Mouse (Mus musculus) left cerebral cortex, adult 8-10 months (tissue): ENCODE results near the gene Cdc7. TPM values are rescaled to one million over a fixed set of nuclear protein-coding genes. Genes with fewer than 3 reads are reported as not detected.

ENCODE experiments used
- DNase-seq, 2 experiments: peaks; one replicate each; pipeline ENCODE4 v3.0.0; 2022; ENCODE audit warnings: low spot score in 2 of 2
- total RNA-seq, 4 experiments: library from RNA; stranded (reverse); gene quantifications; 2 replicates each; pipeline ENCODE4 v1.2.4; 2022

The Cdc7 gene
- total RNA-seq, 4 experiments from 2014 or later: 7.0 to 11.8 (median 9.2) TPM

- DNase-seq: no peak
Observed at GRCm38 (mm10) chr5:106991300-106991929, 27.3 kb downstream of the Cdc7 start.

- no peak for DNase-seq
Observed at GRCm38 (mm10) chr5:106994716-106995115, 30.6 kb downstream of the Cdc7 start.

- DNase-seq: peak in 1 of 2 experiments; percentile 18
Observed at GRCm38 (mm10) chr5:106995886-106996538, 31.9 kb downstream of the Cdc7 start.

- no peak for DNase-seq
Observed at GRCm38 (mm10) chr5:106996539-106997244, 32.6 kb downstream of the Cdc7 start.

GRCm38 (mm10) chr5:107001396-107002090 is 37.4 kb downstream of the Cdc7 start:
- DNase-seq: no peak

DNA sequence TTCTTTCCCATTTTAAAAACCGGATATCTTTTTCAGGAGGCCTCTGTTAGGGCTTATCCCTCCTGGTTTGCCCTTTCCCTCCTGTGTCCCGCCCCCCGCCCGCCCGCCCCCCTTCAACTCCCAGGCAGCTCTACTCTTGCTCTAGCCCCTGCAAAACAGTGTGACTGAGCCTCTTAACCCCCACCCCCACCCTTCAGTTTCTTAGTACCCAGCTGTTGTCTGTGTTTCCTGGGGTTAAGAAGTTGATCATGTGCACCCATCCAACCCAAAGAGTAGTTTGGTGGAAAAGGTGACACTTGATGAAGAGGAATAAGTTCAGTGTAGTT is 37.9 kb downstream of the Cdc7 start:
- DNase-seq: no peak

GRCm38 (mm10) chr5:107009721-107010120 is 45.6 kb downstream of the Cdc7 start:
- no peak for DNase-seq

DNA sequence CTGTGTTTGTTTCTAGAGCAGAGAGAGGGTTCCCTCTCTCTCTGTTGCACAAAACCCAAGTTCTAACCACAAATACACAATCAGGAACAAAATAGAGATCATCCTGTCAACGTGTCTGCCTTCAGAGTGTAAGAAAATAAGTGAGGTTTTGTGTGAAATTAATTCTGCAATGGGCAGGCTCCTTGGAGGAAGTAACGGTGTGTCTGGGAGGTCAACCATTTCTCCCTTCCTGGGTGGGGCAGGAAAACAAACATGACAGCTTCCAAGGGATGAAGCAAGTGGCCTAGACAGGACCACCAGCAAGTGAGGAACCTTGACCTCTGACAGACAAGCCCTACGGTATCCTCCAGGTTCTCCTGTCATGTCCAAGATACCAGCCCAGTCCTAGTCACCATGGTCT is 46.2 kb downstream of the Cdc7 start:
- DNase-seq: no peak

GRCm38 (mm10) chr5:107011316-107012029 is 47.4 kb downstream of the Cdc7 start:
- DNase-seq: no peak

DNA sequence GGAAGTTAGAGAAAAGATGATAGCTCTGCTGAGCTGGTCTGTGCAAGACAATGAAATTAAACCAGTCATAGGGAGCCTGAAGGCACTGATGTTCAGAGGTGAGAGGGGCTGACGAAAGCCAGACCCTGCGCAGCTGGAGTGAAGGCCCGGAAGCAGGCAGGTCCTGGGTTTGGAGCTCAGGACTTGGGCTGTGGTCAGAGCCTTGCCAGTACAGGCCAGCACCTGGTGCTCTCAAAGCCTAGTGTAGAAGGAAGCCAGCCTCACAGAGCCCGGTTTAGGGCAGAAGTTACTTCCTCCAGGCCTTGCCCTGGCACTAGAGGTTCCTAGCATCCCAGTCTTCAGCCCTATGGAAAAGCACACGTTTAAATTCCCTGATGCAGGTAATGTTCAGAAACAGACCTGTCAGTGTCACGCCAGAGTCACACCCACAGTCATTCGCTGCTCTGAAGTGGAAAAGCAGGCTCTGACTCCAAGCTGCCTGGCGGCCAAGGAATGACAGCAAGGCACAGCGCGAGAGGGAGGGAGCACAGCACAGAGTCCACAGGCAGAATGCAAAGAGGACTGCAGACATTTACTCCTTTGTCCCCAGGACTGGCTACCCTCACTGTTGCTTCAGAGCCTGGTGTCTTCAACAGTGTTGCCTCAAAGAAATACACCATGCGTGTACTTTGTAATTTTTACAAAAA is 48.1 kb downstream of the Cdc7 start:
- no peak for DNase-seq

- DNase-seq: no peak
Observed at GRCm38 (mm10) chr5:107013393-107013792, 49.3 kb downstream of the Cdc7 start.

DNA sequence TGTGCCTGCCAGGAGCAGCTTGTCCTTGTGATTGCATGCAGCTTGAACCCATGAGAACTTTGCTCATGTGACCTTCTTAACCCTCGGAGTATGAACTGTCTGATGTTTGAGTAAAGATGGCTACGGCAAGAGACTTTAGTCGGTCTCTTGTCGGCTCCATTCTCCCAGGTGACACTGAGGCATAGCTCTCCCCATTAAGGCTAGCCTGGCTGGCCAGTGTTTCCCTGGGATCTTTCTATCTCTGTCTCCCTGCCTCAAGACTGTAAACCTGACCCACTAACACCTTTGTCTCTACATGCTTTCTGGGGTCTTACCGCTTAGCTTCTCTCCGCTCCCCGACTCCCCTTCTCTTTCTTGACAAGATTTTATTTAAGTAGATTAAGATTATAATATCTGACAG is 50.0 kb downstream of the Cdc7 start:
- no peak for DNase-seq

- no peak for DNase-seq
Observed at GRCm38 (mm10) chr5:107015046-107015421, 50.9 kb downstream of the Cdc7 start.

DNA sequence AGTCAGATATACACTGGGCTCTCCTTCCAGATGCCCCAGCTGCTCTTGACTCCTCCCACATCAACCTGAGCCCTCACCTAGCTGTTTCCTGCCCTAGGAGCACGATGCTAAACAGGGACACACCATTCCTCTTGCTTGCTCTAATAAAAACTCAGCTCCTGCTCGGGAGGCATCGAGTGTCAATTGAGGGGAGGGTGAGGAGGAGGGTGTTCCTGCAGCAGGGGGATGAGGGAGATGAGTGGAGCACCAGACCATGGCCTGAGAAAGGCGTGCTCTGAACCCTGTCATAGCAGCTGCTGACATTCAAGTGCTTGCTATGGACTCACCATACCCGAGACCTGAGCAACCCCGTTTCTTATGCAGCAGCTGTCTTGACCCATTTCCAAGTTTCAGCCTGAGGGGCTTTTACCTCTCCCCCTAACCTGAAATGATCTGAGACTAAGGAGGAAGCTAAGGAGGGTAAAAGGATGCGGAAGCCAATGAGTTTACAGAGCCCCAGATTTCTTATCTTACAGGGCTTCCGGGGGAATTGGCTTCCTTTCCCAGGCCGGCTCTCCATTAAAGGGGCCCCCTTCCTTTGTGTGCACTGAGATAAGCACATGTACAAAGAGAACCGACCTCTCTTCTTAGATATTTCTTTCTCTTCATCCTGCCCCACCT is 51.4 kb downstream of the Cdc7 start:
- no peak for DNase-seq

GRCm38 (mm10) chr5:107016538-107016937 is 52.4 kb downstream of the Cdc7 start:
- DNase-seq: no peak

DNA sequence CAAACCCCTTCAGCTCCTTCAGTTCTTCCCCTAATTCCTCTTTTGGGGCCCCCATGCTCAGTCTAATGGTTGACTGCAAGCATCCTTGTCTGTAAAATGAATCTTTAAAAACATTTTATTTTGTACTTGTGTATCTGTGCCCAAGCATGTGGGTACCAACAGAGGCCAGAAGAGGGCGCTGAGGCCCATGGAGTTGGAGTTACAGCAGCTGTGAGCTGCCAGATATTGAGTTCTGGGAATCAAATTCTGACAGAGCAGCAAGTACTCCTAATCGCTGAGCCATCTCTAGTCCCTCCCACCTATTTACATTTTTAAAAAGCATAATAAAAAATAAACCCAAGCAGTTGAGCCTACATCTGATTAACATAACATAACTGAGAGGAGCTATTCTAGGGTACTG is 53.4 kb downstream of the Cdc7 start:
- DNase-seq: no peak

GRCm38 (mm10) chr5:107019057-107019456 is 54.9 kb downstream of the Cdc7 start:
- DNase-seq: no peak

DNA sequence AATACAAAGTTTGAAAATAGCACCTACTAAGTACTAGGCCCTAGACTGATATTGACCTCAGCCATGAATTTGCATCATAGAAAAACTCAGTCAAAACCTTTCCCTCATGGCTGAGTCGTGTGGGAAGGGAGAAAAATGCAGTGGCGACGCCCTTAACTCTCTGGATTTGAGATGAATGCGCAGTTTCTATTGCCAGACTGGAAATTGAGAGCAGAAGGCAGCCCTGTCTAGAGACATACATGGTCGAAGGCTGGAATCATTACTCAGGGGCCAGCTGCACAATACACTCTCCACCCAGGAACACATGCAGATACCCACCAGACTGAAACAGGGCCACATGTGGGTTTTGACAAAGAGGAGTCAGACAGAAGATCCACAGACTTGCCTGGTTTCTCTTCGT is 55.8 kb downstream of the Cdc7 start:
- no peak for DNase-seq

DNA sequence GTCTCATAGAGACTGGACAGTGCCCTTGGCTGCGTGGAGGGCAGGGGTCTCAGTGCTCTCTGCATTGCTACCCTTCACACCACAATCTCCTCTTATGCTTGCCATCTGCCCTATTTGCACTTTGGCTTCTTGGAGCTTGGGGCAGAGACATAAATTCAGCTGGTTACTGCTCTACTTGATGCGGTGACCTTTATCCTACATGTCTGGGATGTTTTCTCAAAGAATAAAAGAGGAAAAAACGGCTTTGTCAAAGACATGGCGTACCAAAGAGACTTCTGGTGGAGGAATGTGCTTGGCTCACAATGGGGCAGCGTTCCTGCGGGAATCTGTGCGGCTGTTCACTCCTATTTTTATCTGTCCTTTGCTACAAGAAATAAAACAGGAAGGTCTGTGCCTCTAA is 56.2 kb downstream of the Cdc7 start:
- no peak for DNase-seq

DNA sequence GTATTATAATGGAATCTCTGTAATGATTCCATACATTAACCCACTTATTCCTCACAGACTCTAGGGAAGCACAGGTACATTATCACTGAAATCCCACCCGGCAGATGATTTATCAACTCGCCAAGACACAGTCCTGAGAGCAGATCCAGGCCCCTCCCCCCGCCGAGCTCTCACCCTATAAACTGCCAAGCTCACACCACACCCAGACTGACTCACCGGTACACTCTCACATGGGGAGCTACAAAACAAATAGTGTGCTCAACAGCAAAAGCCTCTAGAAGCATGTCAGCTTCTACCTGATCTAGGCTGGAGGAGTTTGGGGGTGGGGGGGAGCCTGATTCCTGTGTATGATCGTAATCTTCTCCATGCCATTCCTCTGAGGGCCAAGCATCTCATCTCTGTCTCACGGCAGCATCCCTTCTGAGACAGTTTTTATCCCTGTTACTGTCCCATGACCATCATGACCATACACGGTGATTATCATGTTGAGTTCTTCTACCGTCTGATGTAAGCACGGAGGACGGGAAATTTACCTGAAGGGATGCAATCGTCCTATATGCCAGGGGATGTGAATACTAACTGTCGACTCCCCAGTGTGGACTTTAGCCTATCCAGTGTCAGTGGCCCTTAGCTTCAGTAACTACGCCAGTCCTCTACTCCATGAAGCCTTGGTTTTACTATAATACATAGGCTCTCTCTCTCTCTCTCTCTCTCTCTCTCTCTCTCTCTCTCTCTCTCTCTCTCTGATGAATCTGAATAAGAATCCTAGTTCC is 57.4 kb downstream of the Cdc7 start:
- no peak for DNase-seq
